Mouse (Mus musculus) liver, embryonic 14.5 days (tissue): Measurements from ENCODE around the gene Slc7a1.

Experiments
- CTCF ChIP-seq: IDR thresholded peaks from 2 replicates; pipeline ENCODE4 v1.5.1; 2016; ENCODE audit warnings: antibody characterized with exemption, low read depth, control low read depth
- EP300 ChIP-seq: IDR thresholded peaks from 2 replicates; pipeline ENCODE4 v1.6.1; 2016; ENCODE audit warnings: antibody characterized with exemption, low read depth

- no peak for TF ChIP-seq EP300
- TF ChIP-seq CTCF: peak; percentile 57
These were observed 30.5 kb downstream of the Slc7a1 start for GRCm38 (mm10) chr5:148369178-148369577.
